Mouse (Mus musculus) bone marrow macrophage, adult 2 months (primary cell): Measurements from ENCODE around the gene Ccnl2. TPM values are rescaled to one million over a fixed set of nuclear protein-coding genes. Genes with fewer than 3 reads are reported as not detected.

Source experiments
- H3K27ac ChIP-seq: 2 replicates; pipeline ENCODE4 v1.5.1; 2012; ENCODE audit warnings: low read depth, low read length; ENCODE audit not compliant: insufficient read depth
- H3K4me1 ChIP-seq: 2 replicates; pipeline ENCODE4 v1.6.1; 2012; ENCODE audit warnings: low read length; ENCODE audit not compliant: control insufficient read depth, insufficient read depth
- H3K4me3 ChIP-seq: 2 replicates; pipeline ENCODE4 v1.5.1; 2012; ENCODE audit warnings: mild to moderate bottlenecking, low read length, moderate library complexity; ENCODE audit not compliant: insufficient read depth
- CTCF ChIP-seq: IDR thresholded peaks from 2 replicates; pipeline ENCODE4 v1.5.1; 2012; ENCODE audit warnings: low read depth, mild to moderate bottlenecking, low read length, moderate library complexity
- POLR2A ChIP-seq: IDR thresholded peaks from 2 replicates; pipeline ENCODE4 v1.6.1; 2012; ENCODE audit warnings: mild to moderate bottlenecking, low read depth, low read length, borderline replicate concordance
- polyA plus RNA-seq: library from polyadenylated mRNA; stranded (reverse); fragments of >200 nt; gene quantifications from 2 replicates; pipeline ENCODE4 v1.2.4, GENCODE M21; 2012; ENCODE audit not compliant: missing spikeins, insufficient read depth, insufficient read length

Gene Ccnl2
- polyA plus RNA-seq, result 100 and 112 TPM in 2 replicates

DNA sequence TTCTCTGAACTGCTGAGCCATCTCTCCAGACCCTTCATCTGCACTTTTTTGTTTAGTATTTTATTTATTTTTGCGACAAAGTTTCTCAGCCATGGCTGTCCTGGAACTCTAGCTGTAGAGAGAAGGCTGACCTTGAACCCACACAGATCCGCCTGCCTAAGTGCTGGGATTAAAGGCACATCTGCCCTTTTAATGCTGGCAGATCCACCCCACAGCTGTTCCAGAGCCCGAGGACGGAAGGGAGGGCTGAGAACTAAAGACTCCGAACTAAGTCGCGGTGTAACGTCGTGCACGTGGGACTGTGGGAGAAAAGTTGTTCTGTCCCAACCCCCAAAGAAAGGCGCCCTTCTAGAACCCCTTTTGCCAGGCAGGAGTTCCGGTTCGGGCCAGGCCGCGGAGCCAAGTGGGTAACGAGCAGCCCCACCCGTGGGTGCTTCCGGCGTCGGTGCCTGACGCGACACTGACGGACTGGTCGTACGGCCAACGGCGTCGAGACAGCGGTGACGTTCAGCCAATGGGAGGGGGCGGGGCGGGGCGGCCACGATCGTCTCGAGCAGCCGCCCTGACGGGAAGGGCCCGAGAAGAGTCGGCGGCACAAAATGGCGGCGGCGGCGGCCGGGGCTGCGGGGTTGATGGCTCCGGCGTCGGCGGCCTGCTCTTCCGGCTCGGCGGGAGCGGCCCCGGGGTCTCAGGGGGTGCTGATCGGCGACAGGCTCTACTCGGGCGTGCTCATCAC is at the start of gene Ccnl2:
Gene Ccnl2, plus strand, starts transcription at position 561 of the 736 bp plus-strand sequence.
- TF ChIP-seq POLR2A (no peak), CTCF (no peak)

GRCm38 (mm10) chr4:155769496-155769879 is 42.8 kb upstream of the Ccnl2 start:
- Histone ChIP-seq H3K4me1 (peaks cover 5% of the 10 kb centered on the region; the same call in 1 of the 2 replicates), H3K4me3 (peak overlapping the region; percentile 73), H3K27ac (no peak overlapping the region)
- TF ChIP-seq POLR2A (no peak), CTCF (no peak)

More for the DNA sequence above, at the start of gene Ccnl2:
- H3K4me3 ChIP-seq, result peak within 1 kb of the TSS; percentile 97
- H3K27ac ChIP-seq, result peak within 1 kb of the TSS; percentile 90
- peaks cover 15% of the 10 kb centered on the region for H3K4me1 ChIP-seq

- Histone ChIP-seq H3K4me3 (peak overlapping the region; percentile 73), H3K27ac (peak overlapping the region; percentile 67), H3K4me1 (peaks cover 5% of the 10 kb centered on the region; the same call in 1 of the 2 replicates)
- TF ChIP-seq POLR2A (no peak), CTCF (peak; percentile 69)
Observed at GRCm38 (mm10) chr4:155769880-155770512, 42.3 kb upstream of the Ccnl2 start.

- TF ChIP-seq POLR2A, result no peak
- TF ChIP-seq CTCF, result no peak
- peaks cover 7% of the 10 kb centered on the region for H3K4me1 ChIP-seq
- no peak overlapping the region for H3K27ac ChIP-seq
- peak overlapping the region; percentile 73; the same call in 1 of the 2 replicates for H3K4me3 ChIP-seq
Observed at GRCm38 (mm10) chr4:155770626-155771025, 41.7 kb upstream of the Ccnl2 start.

- TF ChIP-seq POLR2A, result no peak
- H3K4me1 ChIP-seq, result peaks cover 11% of the 10 kb centered on the region
- H3K4me3 ChIP-seq, result no peak overlapping the region
- H3K27ac ChIP-seq, result no peak overlapping the region
Observed at GRCm38 (mm10) chr4:155771706-155772105, 40.6 kb upstream of the Ccnl2 start.

- no peak overlapping the region for H3K4me3 ChIP-seq
- no peak for TF ChIP-seq POLR2A
- no peak for TF ChIP-seq CTCF
- peaks cover 14% of the 10 kb centered on the region for H3K4me1 ChIP-seq
- H3K27ac ChIP-seq, result no peak overlapping the region
Observed at GRCm38 (mm10) chr4:155772786-155773185, 39.5 kb upstream of the Ccnl2 start.

DNA sequence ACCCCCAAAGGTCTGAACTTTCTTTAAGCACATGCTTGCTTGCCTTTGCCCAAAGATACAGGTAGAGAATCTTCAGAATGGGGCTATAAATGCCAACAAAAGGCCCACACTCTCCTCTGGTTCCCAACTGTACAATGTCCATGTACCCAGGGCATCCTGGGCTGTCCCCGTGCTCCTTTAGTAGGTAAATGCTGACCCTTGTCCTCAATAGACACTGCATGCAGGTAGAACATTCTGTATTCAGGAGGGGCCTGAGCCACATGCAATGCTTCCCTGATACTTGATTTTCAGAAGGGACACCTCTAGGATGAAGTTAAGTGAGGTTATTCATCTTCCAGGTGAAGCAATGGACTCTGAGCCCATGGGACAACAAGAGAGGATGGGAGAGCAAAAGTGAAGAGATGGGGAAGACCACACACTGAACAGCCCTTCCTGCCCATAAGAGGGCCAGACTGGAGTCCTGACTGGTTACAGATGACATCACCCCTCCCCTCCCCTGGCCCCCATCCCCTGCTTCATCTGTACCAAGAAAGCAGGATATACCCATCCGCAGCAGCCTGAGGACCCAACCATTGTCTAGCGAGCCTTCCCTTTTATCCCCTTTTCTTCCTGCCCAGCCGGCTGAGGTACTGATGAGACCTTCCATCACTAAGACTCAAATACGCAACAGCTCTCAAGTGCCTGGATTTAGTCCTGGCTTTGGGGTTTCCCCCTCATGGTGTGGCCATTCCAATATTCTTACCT is 38.8 kb upstream of the Ccnl2 start:
- TF ChIP-seq POLR2A, result no peak
- TF ChIP-seq CTCF, result no peak
- Histone ChIP-seq H3K4me1 (peaks cover 14% of the 10 kb centered on the region), H3K27ac (no peak overlapping the region), H3K4me3 (no peak overlapping the region)

GRCm38 (mm10) chr4:155774280-155774754 is 38.0 kb upstream of the Ccnl2 start, which contains the start of gene Vwa1:
Gene Vwa1, minus strand, starts transcription at chr4:155774698.
- Histone ChIP-seq H3K4me1 (peaks cover 12% of the 10 kb centered on the region), H3K27ac (no peak within 1 kb of the TSS), H3K4me3 (peak within 1 kb of the TSS; percentile 49)
- TF ChIP-seq POLR2A (no peak), CTCF (no peak)

- no peak overlapping the region for H3K4me3 ChIP-seq
- no peak overlapping the region for H3K27ac ChIP-seq
- H3K4me1 ChIP-seq, result peaks cover 9% of the 10 kb centered on the region; the same call in 1 of the 2 replicates
- no peak for TF ChIP-seq CTCF
- TF ChIP-seq POLR2A, result no peak
Observed at GRCm38 (mm10) chr4:155774971-155775740, 37.1 kb upstream of the Ccnl2 start.
